Mouse (Mus musculus) ZHBTc4 (cell line): ENCODE measurements around the gene Ppp4r3b.

Source experiments
- DNase-seq: peaks from one replicate; pipeline ENCODE4 v3.0.0-alpha.2; 2011; ENCODE audit warnings: low read depth, low spot score

Gene Ppp4r3b

GRCm38 (mm10) chr11:29238047-29238446 is 65.4 kb downstream of the Ppp4r3b start:
- peak; percentile 8 for DNase-seq

GRCm38 (mm10) chr11:29238551-29238950 is 65.9 kb downstream of the Ppp4r3b start:
- no peak for DNase-seq

GRCm38 (mm10) chr11:29239353-29239752 is 66.7 kb downstream of the Ppp4r3b start:
- no peak for DNase-seq

- no peak for DNase-seq
These were observed 69.3 kb downstream of the Ppp4r3b start for GRCm38 (mm10) chr11:29241961-29242360.

- no peak for DNase-seq
These were observed 73.3 kb downstream of the Ppp4r3b start for GRCm38 (mm10) chr11:29245988-29246387.

GRCm38 (mm10) chr11:29246883-29247650 is 74.4 kb downstream of the Ppp4r3b start, which contains the start of gene Cfap36:
TSS of gene Cfap36 (minus strand) at chr11:29247409.
- DNase-seq = peak; percentile 99

GRCm38 (mm10) chr11:29247725-29248124 is 75.0 kb downstream of the Ppp4r3b start:
- no peak for DNase-seq

GRCm38 (mm10) chr11:29248386-29248785 is 75.7 kb downstream of the Ppp4r3b start:
- no peak for DNase-seq

GRCm38 (mm10) chr11:29254643-29255042 is 82.0 kb downstream of the Ppp4r3b start:
- DNase-seq = no peak

- peak; percentile 62 for DNase-seq
These were observed 95.1 kb downstream of the Ppp4r3b start for GRCm38 (mm10) chr11:29267824-29268223.
